Mouse (Mus musculus): ENCODE measurements at regions not wholly inside any gene's neighbourhood (a gene's known extent, or its start where the extent isn't known, plus 50 kb on each side); places are given as distances from the start of the nearest gene placed in this dataset.
"Not testable (repeated sequence)": the region's sequence is repeated elsewhere in the genome, so short reads cannot be mapped to it uniquely, and the experiment has no call there.

DNA sequence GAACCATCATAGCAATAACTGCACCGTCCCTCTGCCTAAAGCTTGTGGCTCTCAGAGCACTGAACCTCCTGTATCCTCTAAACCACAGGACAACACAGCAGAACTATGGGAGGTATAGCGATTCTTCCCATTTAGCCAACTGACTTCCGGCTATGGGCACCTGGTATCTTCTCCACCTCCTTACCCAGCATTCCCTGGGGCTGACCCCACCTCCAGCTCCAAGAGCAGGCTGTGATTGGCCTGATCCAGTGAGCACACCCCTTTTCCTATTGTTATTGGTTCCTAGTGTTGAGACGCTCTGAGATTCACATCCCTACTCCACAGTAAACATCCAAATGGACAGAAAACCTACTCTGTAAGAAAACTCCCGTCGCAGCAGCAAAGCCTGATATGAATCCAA is 236.7 kb downstream of the Prex1 start:
- no peak for DNase-seq (ENCODE audit: low read depth, low spot score)

DNA sequence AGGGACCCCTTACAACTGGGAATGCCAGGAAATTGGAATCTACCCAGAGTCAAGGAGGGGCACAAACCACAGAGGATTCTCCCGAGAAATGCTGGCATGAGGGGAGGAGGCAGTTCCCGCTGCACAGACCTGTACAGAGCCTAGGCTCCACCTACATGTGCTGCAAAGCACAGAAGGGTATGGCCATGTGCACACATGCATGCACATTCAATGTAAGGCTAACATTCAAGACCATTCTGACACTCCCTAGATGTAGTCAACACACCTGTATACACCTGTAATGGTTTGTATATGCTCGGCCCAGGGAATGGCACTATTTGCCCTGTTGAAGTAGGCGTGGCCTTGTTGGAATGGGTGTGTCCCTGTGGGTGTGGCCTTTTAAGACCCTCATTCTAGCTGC is 238.0 kb downstream of the Prex1 start:
- DNase-seq (ENCODE audit: low read depth, low spot score) = no peak

DNA sequence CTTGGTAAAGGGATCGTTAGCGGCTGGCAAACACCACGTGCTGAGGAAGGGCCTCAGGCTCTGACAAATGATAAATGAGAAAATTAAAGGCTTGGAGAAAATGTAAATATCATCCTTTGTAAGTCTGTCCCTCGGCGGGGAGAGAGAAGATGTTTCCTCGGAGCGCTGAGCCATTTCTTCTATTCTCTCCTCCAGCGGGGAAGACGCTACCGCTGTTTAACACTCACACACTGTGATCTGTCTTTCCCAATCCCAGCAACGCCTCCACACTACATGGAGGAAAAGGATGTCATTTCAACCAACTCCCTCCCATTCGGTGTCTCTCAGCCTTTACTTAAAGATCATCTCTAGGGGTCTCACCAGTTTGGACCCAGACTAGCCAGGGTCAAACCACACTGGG is 239.0 kb downstream of the Prex1 start:
- DNase-seq (ENCODE audit: low read depth, low spot score) = no peak

DNA sequence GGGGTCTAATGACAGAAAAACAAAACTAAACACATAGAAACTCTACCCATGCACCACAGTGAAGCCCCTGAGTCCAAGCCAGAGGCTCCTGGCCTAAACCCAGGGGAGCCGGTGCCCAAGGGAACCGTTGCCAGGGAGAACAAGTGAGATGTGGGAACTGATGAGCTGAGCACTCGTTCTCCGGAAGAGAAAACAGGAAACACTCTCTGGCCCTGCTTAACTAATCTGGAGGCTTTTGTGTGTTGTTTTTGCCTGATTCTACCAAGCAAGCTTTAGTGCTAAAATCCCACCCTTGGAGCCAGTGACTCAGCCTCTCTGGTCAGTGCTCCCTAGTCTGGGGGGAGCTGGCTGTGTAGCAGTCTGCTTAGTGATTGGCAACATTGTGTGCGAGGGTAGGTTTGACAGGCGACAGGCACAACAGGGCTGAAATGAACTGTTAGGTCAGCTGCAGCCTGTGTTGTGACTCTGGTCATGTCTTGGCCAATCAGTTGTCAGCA is 242.3 kb downstream of the Prex1 start:
- DNase-seq (ENCODE audit: low read depth, low spot score) = no peak

DNA sequence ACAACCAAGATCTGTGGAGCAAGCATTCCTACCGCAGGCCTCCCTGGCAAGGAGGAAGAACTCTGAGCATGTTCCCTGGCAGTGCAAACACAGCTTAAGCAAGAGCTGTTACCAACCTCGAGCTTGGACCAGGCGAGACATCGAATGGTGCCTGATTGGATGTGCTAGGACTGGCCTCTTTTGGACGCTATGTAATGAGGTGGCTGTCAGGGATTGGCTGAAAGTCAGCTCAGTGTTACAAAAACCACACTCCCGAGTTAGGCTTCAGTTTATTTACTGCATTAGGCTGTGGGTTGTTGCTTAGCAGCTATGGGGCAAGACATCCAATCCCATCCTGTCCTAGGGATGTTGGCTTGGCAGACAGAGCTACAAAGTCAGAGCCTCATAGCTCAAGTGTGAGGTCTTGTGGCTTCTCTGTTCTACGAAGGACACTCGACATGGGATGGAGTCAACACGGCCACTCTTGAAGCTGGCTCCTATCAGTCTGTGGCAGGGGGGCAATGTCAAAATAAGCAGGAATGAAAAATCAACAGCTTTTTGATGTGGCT is 244.5 kb downstream of the Prex1 start:
- DNase-seq (ENCODE audit: low read depth, low spot score) = no peak

DNA sequence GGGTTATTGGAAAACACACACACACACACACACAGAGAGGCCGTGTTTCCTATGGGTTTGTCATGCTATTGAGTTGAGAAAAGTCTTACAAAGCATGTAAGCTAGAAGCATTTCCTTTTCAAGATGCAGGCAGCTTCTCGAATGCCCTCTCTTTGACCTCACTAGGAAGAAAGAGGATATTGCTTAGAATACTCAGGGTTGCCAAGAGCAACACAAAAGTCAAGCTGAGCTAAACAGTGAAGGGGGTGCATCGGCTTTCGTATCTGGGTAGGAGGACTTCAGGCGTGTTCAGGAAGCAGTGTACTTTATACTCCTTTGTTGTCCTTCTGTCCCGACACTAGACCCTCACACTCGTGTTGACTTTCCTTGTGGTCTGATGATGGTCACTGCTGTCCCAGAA is 246.5 kb downstream of the Prex1 start:
- no peak for DNase-seq (ENCODE audit: low read depth, low spot score)

DNA sequence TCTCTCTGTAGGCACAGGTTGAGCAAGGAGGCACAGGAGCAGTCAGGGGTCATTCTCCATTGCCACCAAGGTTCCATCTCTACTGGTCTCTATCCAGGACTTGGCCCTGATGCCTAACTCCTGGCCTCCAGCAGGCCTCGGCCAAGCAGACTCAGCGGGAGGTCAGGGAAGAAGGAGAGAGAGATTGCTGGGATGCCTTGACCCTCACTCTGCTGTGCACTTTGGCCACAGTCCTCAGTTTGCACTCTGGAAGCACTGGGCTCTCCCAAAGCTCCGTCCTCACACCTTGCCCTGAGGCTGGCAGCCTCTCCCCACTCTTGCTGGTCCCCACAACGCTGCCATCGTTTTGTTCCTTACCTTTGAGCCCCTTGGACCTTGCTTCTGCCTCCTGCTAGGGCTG is 248.1 kb downstream of the Prex1 start:
- DNase-seq (ENCODE audit: low read depth, low spot score) = no peak

DNA sequence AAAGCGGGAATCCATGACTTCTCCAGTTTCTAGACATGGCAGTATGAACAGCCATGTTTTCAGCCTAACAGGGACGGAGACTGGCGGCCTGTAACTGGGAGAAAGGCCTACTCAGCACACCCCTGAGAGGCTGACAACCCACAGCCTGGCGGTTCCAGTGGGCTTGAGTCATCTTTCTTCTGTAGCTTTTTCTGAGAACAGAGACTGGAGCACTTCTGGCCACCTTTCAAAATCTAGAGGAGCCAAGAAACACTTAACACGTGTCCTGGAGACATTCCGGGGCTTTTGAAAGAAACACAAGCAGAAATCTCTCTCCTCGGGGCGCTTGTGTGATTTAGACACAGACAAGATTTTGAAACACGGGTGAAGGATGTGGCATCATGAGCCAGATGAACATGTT is 250.1 kb downstream of the Prex1 start:
- no peak for DNase-seq (ENCODE audit: low read depth, low spot score)

DNA sequence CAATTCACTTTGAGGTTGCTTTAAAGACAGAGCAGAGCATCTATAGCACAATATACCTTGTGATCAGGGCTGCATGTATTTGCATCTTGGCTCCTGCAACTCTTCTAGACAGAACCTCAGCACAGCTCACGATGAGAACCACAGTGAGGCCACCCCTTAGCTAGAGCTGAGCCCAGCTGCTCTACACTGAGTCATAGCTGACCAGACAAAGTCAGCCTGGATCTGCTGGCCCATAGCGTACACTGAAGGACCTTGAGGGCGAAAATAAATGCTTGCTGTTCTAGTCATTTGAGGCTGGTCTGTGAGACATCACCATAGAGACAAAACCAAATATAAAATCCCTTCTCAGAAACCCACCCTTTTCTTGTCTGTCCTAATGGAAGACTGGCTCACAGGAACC is 251.7 kb downstream of the Prex1 start:
- DNase-seq (ENCODE audit: low read depth, low spot score) = no peak

DNA sequence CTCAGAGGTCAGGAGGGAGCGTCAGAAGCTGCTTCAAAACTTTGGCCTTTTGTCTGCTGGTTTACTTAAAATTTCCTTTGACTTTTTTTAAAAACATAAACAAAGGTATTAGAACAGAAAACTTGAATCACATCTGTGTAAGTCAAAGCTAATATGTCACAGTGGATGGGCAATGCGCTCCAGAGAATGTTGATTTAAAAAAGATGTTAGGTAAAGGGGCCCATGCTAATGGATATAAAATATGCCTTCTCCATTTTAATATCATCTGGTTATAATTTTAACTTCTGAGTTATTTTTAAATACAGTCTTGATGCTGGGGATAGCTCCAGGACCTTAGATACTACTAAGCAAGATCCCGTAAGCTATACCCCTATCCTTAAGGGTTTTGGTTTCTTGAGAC is 252.5 kb downstream of the Prex1 start:
- DNase-seq (ENCODE audit: low read depth, low spot score) = no peak

DNA sequence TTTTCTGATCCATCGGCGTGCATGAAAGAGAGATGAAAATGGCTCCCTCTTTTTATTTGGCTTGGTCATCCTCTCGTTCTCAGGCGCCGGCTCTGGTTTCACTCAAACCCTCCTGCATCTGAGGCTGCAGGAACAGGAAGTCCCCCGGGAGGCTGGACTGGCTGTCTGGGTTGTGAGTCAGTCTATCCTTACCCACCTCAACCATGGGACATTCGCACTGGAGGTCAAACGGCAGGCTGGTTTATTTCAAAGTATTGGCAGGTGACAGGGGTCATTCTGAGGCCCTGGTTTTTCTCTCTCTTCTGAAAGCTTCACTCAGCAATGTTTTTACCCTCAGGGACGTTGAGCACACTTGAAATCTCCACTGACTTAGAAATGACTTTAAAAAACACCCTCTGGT is 253.7 kb downstream of the Prex1 start:
- no peak for DNase-seq (ENCODE audit: low read depth, low spot score)

DNA sequence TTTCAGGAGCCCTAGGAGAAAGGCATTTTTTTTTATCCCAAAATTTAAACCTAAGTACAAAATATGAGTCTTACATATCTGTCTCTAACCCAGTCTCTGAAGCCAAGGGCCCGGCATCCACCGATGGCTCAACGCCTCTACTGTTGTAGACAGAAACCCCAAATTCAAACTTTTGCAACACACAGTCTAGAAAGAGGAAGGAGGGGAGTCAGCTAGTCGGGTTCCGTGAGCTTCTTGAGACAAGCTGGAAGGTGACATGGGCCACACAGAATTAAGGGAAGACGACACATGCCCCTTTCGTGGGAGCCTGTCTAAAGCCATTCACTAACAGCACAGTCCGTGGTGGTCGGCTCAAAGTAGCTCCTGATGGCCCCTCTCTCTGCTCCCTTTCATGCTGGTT is 254.7 kb downstream of the Prex1 start:
- DNase-seq (ENCODE audit: low read depth, low spot score) = no peak

DNA sequence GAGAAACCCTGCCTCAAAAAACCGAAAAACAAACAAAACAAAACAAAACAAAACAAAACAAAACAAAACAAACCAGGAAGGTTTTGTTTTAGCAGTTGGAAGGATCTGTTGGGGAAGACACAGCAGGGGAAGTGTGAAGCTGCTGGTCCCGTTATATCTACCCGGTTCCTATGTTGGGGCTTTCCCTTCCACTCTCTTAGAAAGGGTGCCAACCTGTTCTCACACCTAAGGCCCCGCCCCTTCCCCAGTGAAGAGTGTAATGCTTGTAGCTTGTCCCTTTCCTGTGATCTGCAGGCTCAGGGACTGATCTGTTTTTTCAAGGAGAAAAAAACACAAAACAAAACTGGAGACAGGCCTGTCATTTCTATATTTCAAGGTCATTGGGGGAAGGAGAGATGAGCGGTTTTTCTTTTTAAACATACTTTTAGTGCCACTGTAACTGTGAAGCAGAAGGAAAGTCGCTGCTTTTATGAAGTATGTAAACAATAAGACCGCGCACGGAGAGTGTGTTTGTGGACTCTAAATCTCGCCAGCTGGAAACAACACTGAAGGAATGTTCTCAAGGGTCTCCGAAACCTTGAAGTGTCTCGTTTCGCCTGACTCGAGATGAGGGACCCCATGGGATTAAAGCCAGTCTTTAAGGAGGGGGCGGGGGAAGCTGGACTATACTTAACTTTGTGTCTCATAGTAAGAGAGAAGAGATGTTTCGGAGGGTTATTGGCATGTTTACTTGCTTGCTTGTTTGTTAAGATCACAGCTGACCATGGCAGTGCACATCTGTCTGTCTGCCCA is 256.1 kb downstream of the Prex1 start:
- DNase-seq (ENCODE audit: low read depth, low spot score) = no peak

DNA sequence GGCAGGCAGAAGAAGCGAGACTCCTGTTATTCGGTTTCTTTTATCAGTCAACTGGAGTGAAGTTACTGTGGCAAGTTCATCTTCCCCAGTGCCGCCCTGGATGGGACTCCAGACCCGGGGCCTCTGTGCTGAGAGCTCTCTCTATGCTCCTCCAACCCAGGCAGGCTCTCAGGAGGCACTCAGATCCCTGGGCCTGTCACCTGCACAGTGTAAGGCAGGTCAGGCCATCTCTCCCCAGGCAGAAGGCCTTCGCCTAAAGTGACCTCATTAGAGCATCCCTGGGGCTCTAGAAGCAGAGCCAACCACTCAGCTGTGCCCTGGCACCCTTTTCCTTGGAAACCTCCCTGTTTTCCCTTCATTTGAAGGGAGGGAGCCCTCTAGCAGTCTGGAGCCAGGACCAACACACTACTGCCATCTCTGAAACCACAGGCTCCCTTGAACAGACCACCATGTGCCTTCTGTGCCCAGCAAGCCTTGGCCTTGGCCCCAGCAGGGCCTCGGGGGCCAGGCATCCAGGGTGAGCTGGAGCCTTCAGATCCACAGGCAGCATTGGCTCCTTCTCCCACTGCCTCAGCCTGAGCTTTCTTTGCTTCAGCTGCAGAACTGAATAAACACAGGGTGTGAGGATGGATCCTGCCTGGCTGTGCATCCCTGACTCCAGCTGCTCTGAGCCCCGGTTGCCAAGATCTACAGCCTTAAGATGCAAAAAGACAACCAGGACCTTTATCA is 259.3 kb downstream of the Prex1 start:
- not testable (repeated sequence) for DNase-seq (ENCODE audit: low read depth, low spot score)

DNA sequence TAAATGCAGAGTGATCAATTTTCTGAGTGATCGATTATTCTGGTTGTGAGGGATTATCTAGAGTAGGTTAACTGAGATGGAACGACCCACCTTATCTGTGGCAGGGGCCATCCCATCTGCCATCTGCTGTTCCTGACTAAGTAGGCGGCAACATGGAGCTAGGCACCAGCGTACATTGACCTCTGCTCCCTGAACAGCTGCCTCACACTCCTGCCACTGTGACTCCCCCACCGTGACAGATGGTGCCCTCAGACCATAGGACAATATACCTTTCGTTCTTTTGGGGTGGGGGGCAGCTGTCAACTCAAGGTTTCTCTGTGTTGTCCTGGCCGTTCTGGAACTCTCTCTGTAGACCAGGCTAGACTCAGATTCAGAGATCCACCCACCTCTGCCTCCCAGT is 262.7 kb downstream of the Prex1 start:
- DNase-seq (ENCODE audit: low read depth, low spot score) = no peak

DNA sequence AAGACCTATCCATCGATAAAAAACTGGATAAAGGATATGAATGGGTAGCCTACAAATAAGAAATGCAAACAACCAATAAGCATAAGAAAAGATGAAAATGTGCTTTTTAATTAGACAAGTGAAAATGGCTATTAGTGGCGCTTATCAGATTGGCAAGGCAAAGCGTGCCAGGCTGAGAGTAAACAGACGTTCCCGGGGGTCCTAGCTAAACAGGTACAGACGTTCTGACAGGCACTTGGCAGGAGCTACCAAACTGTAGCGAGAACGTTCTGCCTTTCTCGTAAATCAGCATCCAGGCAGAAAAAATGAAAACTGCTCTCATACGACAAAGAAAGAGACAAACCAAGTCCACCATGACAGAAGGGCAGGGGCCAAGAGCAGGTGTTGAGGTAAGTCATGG is 263.3 kb downstream of the Prex1 start:
- DNase-seq (ENCODE audit: low read depth, low spot score) = no peak

DNA sequence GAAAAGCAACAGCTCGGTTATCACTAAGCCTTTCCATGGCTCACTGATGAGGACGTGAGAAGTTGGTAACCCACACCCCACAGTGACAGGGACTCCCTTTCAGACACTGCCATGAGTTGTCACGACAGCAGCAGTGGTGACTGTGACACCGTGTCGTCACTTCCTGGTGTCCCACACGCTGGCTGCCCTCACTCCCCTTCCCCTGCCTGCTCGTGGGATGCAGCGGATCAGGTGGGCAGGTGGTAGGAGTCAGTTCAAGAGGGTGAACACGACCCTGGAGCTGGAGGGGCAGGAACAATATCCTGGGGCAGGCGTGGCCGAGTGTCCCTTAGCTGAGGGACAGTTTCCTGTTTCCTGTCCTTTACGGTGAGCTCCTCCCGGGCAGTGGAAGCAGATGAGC is 264.9 kb downstream of the Prex1 start:
- no peak for DNase-seq (ENCODE audit: low read depth, low spot score)

DNA sequence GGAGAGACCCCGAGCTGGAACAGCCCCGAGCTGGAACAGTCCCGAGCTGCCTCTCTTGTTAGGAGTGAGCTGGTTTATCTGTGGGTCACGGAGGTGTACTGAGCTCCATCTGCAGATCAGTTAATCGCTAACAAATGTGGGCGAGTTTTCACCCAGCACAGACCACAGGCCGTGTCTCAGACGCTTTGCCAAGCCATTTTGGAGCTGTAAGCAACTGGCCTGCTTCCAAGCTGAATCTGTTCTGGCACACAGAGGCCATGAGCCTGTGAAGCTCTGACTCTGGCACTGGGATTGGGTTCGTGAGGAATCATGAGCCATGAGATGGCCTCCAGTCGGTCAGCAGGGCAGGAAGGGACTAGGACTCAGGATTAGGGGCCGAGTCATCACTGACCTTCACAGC is 265.5 kb downstream of the Prex1 start:
- DNase-seq (ENCODE audit: low read depth, low spot score) = no peak

DNA sequence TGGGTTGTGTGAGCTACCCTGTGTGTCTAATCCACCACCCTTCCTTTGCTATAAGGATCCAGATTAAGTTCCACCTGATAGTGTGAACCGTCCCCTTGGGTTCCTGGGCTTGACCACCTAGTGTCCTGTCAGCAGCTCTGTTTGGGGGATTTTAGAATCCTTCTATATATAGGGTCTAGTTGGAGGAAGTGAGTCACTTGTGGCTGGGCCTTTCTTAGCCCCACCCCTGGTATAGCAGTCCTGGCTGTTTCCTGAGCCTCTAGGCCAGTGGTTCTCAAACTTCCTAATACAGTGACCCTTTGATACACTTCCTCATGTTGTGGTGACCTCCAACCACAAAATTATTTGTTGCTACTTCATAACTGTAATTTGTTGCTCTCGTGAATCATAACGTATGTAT is 267.1 kb downstream of the Prex1 start:
- no peak for DNase-seq (ENCODE audit: low read depth, low spot score)

DNA sequence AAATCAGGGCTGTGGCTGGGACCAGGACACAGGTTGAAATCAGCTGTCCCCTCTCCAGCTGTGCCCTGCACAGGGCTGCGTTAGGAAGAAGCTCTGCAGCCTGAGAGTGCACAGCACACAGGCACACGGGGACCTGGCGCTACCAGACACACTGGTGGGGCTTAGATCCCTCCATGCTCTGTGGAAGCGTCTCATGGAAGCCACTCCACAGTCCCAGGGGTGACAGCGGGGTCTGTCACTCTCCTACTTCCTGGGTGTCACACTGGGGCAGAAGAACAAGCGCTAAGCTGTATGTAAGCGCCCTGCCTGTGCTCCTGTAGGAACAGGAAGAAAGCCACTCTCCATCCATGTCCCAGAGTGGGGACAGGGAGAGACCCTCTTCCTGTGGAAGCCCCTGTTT is 267.8 kb downstream of the Prex1 start:
- not testable (repeated sequence) for DNase-seq (ENCODE audit: low read depth, low spot score)

DNA sequence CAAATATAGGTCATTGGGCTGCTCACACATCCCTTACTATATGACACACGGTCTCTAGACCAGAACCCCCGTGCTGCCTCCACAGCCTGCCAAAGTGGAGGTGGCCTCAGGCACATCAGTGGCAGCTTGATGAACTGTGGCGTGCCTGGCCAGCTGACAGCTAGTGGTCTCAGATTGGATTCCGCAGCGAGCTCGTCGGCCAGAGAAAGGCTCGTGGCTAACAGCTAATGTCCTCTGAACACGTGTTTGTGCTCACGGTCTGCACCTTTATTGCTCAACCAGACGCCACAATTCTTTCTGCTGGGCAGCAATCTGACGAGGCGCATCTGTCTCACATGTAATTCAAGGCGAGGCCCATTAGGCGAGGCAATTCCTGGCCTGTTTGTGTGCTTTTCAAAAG is 270.6 kb downstream of the Prex1 start:
- DNase-seq (ENCODE audit: low read depth, low spot score) = peak; percentile 25

DNA sequence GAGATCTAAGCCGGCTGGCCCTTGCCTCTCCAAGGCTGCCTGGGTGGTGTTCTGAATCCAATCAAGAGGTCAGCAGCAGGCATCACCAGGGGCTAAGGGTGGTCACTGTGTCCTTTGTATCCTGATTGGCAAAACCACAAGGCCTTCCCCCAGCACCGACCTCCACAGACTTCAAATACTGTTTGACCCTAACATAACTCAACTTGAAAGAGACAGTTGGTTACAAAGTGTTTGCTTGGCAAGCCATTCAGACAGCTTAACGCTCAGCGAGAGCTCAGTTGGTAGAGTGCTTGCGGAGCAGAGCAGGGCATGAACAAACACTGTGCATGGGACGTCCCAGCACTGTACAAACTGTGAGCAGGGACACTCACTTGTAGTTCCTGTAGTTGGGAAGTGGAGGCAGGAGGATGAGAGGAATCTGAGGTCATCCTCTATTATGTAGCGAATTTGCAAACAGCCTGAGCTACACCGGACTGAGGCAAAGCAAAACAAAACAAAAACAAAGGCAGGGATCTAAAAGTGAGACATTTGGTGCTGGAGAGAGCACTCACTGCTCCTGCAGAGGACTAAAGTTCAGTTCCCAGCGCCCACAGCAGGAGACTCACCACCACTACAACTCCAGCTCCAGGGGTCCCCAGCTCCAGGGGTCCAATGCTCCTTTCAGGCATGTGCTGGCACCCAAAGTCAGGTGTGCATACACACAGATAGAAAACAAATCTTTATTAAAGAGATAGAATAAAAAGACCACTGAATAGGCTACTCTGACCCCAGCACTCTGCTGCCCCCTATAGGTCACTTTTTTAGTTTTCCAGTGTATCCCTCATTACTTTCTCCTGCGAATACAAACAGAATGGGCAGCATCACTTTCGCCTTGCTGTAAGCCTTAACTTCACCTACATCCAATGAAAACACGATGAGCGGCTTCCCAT is 273.5 kb downstream of the Prex1 start:
- DNase-seq (ENCODE audit: low read depth, low spot score) = peak; percentile 36
